Mouse (Mus musculus): ENCODE results near the gene Mtap.

The Mtap gene

GRCm38 (mm10) chr4:89212178-89212577 lies 75.3 kb downstream of the Mtap start:
- no peak for DNase-seq (ENCODE audit: low spot score)

Measured in ovary, adult 18-20 months (tissue).